Mouse (Mus musculus): ENCODE measurements around the gene Urgcp. TPM values are rescaled to one million over a fixed set of nuclear protein-coding genes. Genes with fewer than 3 reads are reported as not detected.

Gene Urgcp
- polyA plus RNA-seq, 1 experiment from 2014 or later: 28.6 TPM

- ATAC-seq (ENCODE audit: insufficient number of reproducible peaks, insufficient read depth, low FRiP score, low TSS enrichment): no peak
- no peak overlapping the region for H3K4me2 ChIP-seq (replicated peaks)
- WGBS: 66% methylated on average over 11 of the region's 11 CpGs
- no peak overlapping the region for H3K4me3 ChIP-seq
- H3K4me1 ChIP-seq: peaks cover 4% of the 10 kb centered on the region; the same call in 1 of the 2 replicates
- H3K36me3 ChIP-seq: peaks cover 86% of the 10 kb centered on the region
- no peaks in the 10 kb centered on the region for H3K9me3 ChIP-seq
- H3K27ac ChIP-seq: peak overlapping the region; percentile 11; the same call in 1 of the 2 replicates
- H3K27me3 ChIP-seq: no peaks in the 10 kb centered on the region
- no peak overlapping the region for H3K9ac ChIP-seq
Measured at GRCm38 (mm10) chr11:5797371-5797770, 35.2 kb upstream of the Urgcp start.

GRCm38 (mm10) chr11:5796939-5797338 is 34.8 kb upstream of the Urgcp start:
- H3K4me1 ChIP-seq: no peaks in the 10 kb centered on the region
- H3K9ac ChIP-seq: no peak overlapping the region
- no peak overlapping the region for H3K4me3 ChIP-seq
- H3K36me3 ChIP-seq: peaks cover 91% of the 10 kb centered on the region
- no peak overlapping the region for H3K27ac ChIP-seq
- H3K27me3 ChIP-seq: no peaks in the 10 kb centered on the region
- no peak for ATAC-seq (ENCODE audit: insufficient number of reproducible peaks, insufficient read depth, low FRiP score, low TSS enrichment)
- no peaks in the 10 kb centered on the region for H3K9me3 ChIP-seq
- WGBS: 87% methylated on average over 15 of the region's 15 CpGs
- H3K4me2 ChIP-seq (replicated peaks): no peak overlapping the region

- Histone ChIP-seq H3K36me3 (peaks cover 92% of the 10 kb centered on the region), H3K27ac (no peak overlapping the region), H3K4me2 (replicated peaks) (no peak overlapping the region), H3K27me3 (no peaks in the 10 kb centered on the region), H3K9ac (no peak overlapping the region), H3K4me3 (no peak overlapping the region), H3K9me3 (no peaks in the 10 kb centered on the region), H3K4me1 (no peaks in the 10 kb centered on the region)
- 94% methylated on average over 7 of the region's 7 CpGs for WGBS
- ATAC-seq (ENCODE audit: insufficient number of reproducible peaks, insufficient read depth, low FRiP score, low TSS enrichment): no peak
Measured at GRCm38 (mm10) chr11:5795706-5796105, 33.5 kb upstream of the Urgcp start.

GRCm38 (mm10) chr11:5795290-5795689 is 33.1 kb upstream of the Urgcp start:
- Histone ChIP-seq H3K9me3 (no peaks in the 10 kb centered on the region), H3K27ac (no peak overlapping the region), H3K4me2 (replicated peaks) (no peak overlapping the region), H3K36me3 (peaks cover 89% of the 10 kb centered on the region), H3K9ac (no peak overlapping the region), H3K4me3 (no peak overlapping the region), H3K27me3 (no peaks in the 10 kb centered on the region), H3K4me1 (no peaks in the 10 kb centered on the region)
- 93% methylated on average over 9 of the region's 9 CpGs for WGBS
- ATAC-seq (ENCODE audit: insufficient number of reproducible peaks, insufficient read depth, low FRiP score, low TSS enrichment): no peak

- no peak for ATAC-seq (ENCODE audit: insufficient number of reproducible peaks, insufficient read depth, low FRiP score, low TSS enrichment)
- WGBS: 88% methylated on average over 1 of the region's 1 CpGs
- Histone ChIP-seq H3K4me2 (replicated peaks) (no peak overlapping the region), H3K9me3 (no peaks in the 10 kb centered on the region), H3K27me3 (no peaks in the 10 kb centered on the region), H3K27ac (no peak overlapping the region), H3K9ac (no peak overlapping the region), H3K4me1 (peaks cover 19% of the 10 kb centered on the region), H3K36me3 (peaks cover 43% of the 10 kb centered on the region), H3K4me3 (no peak overlapping the region)
Measured at GRCm38 (mm10) chr11:5790431-5790830, 28.3 kb upstream of the Urgcp start.

DNA sequence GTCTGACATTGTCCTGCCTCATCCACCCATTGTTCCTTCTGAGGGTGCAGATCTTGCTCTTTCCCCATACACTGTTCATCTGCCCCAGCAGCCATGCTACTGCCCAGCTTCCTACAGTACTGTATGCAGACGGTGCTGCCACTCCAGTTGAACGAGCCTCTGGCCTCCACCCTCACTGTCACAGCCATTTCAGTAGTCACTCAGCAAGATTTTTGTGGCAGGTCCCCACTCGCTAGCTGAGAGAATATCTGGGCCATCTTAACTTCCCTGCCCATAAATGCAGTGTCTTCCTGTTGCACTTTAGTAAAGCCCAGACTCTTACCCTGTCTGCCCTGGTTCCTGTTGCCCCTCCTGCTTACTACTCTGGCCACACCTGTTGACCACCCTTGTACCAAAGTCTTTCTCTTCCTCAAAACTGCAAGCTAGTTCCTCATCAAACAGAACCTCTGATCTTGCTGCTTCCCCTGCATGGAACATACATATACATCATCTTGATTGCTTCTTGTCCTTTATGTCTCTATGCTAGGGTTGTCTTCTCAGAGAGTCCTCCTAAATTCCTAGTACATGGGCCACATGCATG is 27.7 kb upstream of the Urgcp start:
- Histone ChIP-seq H3K4me1 (peaks cover 19% of the 10 kb centered on the region), H3K4me3 (peak overlapping the region; percentile 85), H3K9ac (no peak overlapping the region), H3K27me3 (no peaks in the 10 kb centered on the region), H3K4me2 (replicated peaks) (peak overlapping the region; percentile 75), H3K36me3 (peaks cover 37% of the 10 kb centered on the region), H3K27ac (no peak overlapping the region), H3K9me3 (no peaks in the 10 kb centered on the region)
- WGBS: 77% methylated on average over 3 of the region's 3 CpGs
- no peak for ATAC-seq (ENCODE audit: insufficient number of reproducible peaks, insufficient read depth, low FRiP score, low TSS enrichment)

DNA sequence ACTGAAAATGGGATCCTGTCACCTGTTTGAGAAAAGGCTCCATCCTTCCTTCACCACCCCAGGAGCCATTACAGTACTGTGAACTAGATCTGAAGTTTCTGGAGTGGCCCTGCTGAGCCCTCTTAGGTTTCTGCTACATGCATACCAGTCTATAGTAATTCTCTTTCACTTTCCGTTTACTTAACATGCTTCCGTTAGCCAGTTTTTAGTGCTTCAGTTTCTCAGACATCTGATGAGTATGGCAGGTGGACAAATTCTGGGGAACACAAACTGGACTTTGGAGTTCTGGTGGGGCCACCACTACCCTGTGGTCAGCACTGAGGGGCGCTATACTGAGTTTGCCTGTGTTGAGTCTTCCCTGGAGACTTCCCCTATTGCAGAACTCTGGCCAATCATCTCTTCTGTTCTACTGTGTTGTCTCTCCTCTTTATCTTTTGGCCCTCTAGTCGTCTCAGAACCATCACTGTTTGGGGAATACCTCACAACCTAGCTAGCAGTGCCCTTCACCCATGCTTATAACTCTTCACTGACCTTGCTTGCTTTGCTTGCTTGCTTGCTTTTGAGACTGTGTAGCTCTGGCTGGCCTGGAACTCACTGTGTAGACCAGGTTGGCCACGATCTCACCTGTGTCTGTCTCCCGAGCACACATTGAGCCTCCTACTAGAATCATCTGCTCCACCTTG is 27.0 kb upstream of the Urgcp start:
- no peak for ATAC-seq (ENCODE audit: insufficient number of reproducible peaks, insufficient read depth, low FRiP score, low TSS enrichment)

DNA sequence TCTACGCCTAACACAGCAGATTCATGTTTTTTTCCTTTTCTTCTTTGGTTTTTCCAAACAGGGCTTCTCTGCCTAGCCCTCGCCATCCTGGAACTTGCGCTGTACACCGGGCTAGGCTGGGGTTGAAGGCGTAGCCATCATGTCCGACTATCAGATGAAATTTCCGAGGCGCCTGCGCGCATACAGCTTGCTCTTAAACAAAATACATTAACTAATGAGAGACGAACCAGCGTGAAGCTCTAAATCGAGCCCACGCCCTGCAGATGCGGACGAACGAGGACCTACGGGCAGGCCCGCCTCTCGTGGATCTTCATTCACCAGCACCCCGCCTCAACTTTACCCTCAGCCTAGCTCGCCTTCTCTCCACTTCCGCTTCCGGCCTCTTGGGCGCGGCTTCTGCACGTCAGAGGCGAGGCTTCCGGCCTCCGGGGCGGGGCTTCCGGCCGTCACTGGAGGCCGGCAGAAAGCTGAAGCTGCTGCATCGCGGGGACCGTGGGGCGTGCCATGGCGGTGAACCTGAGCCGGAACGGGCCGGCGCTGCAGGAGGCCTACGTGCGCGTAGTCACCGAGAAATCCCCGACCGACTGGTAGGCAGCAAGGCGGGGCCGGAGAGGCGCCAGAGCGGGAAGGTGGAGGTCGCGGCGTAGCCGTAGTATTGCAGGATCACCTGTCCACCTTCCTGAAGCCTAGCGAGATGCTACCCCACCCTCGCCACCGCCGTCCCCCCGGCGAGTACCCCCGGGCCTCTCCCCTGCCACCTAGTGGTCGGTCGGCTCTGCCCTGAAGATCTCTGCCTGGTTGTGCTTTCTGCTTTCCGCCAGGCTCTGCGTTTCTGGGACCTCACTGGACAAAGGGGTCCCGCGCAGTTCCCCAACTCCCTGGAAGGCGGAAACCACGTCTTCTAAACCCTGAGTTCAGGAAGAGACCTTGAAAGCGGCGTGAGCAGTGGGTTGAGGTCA is 26.2 kb upstream of the Urgcp start, which contains the start of gene Dbnl:
Gene Dbnl, plus strand, starts transcription at position 433 of the 959 bp plus-strand sequence.
- H3K4me2 ChIP-seq (replicated peaks): peak within 1 kb of the TSS; percentile 75
- no peaks in the 10 kb centered on the region for H3K9me3 ChIP-seq
- WGBS: under 1% methylated on average over 74 of the region's 74 CpGs
- H3K36me3 ChIP-seq: peaks cover 22% of the 10 kb centered on the region
- ATAC-seq (ENCODE audit: insufficient number of reproducible peaks, insufficient read depth, low FRiP score, low TSS enrichment): peak; percentile 95
- no peaks in the 10 kb centered on the region for H3K27me3 ChIP-seq
- peak within 1 kb of the TSS; percentile 91 for H3K27ac ChIP-seq
- peak within 1 kb of the TSS; percentile 85 for H3K9ac ChIP-seq
- H3K4me3 ChIP-seq: peak within 1 kb of the TSS; percentile 85
- peaks cover 19% of the 10 kb centered on the region for H3K4me1 ChIP-seq

More for the DNA sequence above, 27.0 kb upstream of the Urgcp start:
- Histone ChIP-seq H3K27me3 (no peaks in the 10 kb centered on the region), H3K4me1 (peaks cover 19% of the 10 kb centered on the region), H3K4me3 (peak overlapping the region; percentile 85), H3K9ac (peak overlapping the region; percentile 85), H3K36me3 (peaks cover 30% of the 10 kb centered on the region), H3K27ac (peak overlapping the region; percentile 91), H3K9me3 (no peaks in the 10 kb centered on the region), H3K4me2 (replicated peaks) (peak overlapping the region; percentile 75)
- 73% methylated on average over 6 of the region's 6 CpGs for WGBS

DNA sequence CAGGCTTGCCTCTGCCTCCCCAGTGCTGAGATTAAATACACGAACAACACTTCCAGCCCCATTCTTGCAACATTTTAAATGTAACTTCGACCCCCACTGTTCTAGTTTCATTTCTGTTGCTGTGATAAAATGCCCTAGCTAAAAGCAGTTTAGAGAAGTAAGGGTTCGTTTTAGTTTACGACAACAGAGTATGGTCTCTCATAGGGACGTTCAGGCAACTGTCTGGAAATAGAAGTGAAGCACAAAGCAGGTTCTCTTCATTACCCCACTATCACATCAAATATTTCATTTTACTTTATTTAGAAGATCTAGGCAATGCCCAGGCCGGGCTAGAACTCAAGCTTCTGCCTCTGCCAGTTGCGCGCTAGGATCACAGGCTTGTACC is 25.5 kb upstream of the Urgcp start:
- Histone ChIP-seq H3K4me1 (peaks cover 19% of the 10 kb centered on the region), H3K27me3 (no peaks in the 10 kb centered on the region), H3K36me3 (peaks cover 17% of the 10 kb centered on the region), H3K27ac (peak overlapping the region; percentile 91), H3K9me3 (no peaks in the 10 kb centered on the region), H3K4me2 (replicated peaks) (peak overlapping the region; percentile 75), H3K4me3 (peak overlapping the region; percentile 85), H3K9ac (peak overlapping the region; percentile 85)
- WGBS: 36% methylated on average over 8 of the region's 8 CpGs
- no peak for ATAC-seq (ENCODE audit: insufficient number of reproducible peaks, insufficient read depth, low FRiP score, low TSS enrichment)

GRCm38 (mm10) chr11:5785732-5786131 is 23.6 kb upstream of the Urgcp start:
- ATAC-seq (ENCODE audit: insufficient number of reproducible peaks, insufficient read depth, low FRiP score, low TSS enrichment): no peak
- no peak overlapping the region for H3K4me3 ChIP-seq
- H3K4me1 ChIP-seq: peaks cover 19% of the 10 kb centered on the region
- no peaks in the 10 kb centered on the region for H3K9me3 ChIP-seq
- H3K9ac ChIP-seq: no peak overlapping the region
- H3K27ac ChIP-seq: no peak overlapping the region
- H3K4me2 ChIP-seq (replicated peaks): no peak overlapping the region
- no peaks in the 10 kb centered on the region for H3K27me3 ChIP-seq
- 0 out of 2 replicates have a peak, but pooled peaks cover 1% of the 10 kb centered on the region for H3K36me3 ChIP-seq

DNA sequence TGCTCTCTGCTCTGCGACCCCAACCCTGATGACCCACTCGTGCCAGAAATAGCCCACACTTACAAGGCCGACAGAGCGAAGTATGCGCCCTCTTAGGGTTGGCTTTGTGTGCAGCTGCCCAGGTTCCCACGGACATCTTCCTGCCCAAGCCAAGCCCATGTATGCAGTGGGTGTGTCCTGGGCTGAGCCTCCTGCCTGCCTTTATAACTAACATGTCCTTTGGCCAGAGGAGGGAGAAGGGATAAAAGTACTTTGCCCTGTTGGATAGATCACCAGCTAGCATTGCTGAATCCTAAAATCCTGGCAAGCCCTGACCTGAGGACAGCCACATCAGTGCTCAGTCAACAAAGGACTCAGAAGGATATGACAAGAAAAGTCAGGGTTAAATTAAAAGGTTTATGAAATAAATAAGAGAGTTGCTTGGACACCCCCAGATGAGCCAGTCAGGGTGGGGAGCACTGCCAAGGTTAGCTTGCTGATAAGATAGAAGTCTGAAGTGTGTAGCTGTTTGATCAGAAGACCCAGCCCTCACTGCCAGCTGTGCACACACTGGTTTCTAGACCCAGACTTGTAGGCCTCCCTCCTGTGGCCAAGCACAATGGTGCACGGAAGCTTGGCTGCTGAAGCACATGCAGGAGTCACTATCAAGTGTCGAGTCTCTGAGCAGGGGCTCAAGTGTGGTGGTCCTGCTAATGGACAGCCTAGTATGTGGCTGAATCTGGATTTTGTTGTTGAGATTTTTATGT is 20.2 kb upstream of the Urgcp start:
- Histone ChIP-seq H3K4me3 (no peak overlapping the region), H3K9ac (no peak overlapping the region), H3K4me1 (peaks cover 3% of the 10 kb centered on the region), H3K4me2 (replicated peaks) (no peak overlapping the region), H3K27ac (no peak overlapping the region), H3K36me3 (no peaks in the 10 kb centered on the region), H3K27me3 (no peaks in the 10 kb centered on the region), H3K9me3 (no peaks in the 10 kb centered on the region)
- ATAC-seq (ENCODE audit: insufficient number of reproducible peaks, insufficient read depth, low FRiP score, low TSS enrichment): no peak
- 74% methylated on average over 8 of the region's 8 CpGs for WGBS

Measured in embryonic facial prominence, embryonic 12.5 days (tissue).